Mouse (Mus musculus): ENCODE measurements around the gene Fam20c.

The Fam20c gene

DNA sequence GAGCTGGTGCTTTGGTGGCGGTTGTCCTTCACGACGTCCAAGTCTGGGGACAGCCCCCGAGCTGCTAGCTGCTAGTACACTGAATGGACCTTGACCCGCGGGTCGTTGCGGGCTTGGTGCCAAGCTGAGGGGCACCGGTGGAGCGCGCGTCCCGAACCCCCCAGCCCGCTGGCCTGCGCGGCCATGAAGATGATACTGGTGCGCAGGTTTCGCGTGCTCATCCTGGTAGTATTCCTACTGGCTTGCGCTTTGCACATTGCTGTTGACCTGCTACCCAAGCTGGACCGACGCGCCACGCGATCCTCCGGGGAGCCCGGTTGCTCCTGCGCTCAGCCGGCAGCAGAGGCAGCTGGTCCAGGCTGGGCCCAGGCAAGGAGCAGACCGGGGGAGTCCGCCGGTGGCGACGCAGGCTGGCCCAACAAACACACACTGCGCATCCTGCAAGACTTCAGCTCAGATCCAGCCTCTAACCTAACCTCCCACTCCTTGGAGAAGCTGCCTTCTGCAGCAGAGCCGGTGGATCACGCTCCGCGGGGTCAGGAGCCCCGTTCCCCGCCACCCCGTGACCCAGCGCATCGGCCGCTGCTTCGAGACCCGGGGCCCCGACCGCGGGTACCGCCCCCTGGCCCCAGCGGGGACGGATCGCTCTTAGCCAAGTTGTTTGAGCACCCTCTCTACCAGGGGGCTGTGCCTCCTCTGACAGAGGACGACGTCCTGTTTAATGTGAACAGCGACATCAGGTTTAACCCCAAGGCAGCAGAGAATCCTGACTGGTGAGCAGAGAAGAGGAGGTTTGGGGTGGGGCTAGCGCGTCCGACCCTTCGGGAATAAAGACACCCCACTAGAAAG lies 1.4 kb downstream of the Fam20c start:
- peak; percentile 63 for DNase-seq (ENCODE audit: extremely low read depth, insufficient read length, low spot score)

DNA sequence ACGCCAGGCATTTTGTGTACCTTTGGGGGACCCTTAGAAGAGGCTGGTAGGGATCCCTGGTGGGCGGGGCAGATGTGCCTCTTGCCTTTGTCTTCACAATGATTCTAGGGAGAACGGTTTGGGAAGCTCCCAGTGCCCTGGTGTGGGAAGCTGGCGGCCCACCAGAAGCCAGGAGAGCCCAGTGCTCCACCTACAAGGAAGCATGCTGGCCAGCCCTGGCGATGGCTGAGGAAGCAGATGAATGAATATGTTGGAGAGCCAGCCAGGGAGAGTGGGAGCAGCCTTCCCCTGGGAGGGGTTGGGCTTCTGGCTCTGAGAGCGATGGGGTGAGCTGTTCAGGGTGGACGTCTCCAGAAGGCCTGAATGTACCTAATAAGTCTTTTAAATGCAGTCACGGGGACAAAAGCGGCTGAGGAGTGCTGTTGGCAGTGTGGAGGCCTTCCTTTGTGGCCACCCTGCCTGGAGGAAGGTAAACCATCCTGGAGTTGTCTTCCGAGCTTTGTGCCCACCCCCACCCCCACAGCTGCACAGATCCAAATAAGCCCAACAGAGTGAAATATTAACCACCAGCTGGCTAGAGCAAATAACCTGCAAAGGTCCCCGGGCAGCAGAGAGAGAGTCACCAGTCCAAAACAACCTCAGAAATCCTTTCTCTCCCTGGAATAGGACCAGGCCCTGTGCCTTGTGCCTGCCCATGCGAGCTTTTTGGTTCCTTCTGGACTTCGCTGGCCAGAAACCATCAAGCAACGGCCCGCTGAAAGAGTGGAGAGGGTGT lies 2.2 kb downstream of the Fam20c start:
- peak; percentile 75 for DNase-seq (ENCODE audit: extremely low read depth, insufficient read length, low spot score)

DNA sequence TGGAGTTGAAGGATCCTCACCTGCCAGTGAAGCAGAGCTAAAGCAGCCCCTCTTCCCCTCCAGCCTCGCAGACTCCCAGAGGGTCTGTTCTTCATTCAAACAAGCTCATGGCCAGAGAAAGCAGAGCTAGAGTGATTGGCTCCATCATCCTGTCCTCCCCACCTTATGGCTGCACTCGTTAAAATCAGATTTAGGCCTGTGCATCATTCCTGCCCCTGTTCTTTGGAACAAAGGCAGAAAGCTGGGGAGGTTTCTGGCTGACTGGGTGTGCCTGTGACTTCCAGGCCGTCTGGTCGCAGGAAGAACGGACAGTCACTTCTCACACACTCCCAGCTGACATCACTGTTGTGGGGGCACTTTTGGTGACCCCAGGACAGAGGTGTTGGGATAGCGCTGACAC lies 2.8 kb downstream of the Fam20c start:
- DNase-seq (ENCODE audit: extremely low read depth, insufficient read length, low spot score) = no peak

DNA sequence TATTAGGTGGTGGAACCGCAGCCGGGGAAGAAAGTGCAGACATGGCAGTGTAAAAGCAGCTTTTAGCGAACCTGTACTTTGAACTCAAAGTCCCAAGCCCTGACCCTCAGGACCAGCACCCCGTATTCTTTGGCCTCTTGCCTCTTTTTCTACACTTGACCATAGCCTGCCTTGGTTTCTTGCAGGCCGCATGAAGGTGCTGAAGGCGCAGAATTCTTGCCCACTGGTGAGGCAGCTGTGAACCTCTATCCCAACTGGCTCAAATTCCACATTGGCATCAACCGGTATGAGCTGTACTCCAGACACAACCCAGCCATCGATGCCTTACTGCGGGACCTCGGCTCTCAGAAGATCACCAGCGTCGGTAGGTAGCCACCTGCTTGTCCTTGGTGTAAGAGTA lies 3.3 kb downstream of the Fam20c start:
- no peak for DNase-seq (ENCODE audit: extremely low read depth, insufficient read length, low spot score)

DNA sequence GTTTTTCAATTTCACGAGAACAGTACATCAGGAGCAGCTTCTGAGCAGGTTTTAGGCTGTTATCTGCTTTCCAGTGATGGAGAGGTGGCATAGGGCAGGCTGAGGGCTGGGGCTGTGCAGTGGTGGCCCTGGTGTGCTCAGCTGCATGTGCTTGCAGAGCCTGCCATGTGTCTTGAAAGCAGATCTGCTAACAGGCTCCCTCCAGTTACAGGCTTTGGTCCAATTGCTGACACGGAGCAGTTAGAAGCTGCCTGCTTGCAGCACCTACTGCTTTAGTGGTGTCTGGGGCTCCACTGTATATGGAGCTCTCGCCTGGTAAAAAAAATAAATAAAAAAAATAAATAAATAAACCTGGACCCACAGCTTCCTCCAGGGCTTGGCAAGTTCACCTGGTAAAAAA lies 4.2 kb downstream of the Fam20c start:
- DNase-seq (ENCODE audit: extremely low read depth, insufficient read length, low spot score) = no peak

DNA sequence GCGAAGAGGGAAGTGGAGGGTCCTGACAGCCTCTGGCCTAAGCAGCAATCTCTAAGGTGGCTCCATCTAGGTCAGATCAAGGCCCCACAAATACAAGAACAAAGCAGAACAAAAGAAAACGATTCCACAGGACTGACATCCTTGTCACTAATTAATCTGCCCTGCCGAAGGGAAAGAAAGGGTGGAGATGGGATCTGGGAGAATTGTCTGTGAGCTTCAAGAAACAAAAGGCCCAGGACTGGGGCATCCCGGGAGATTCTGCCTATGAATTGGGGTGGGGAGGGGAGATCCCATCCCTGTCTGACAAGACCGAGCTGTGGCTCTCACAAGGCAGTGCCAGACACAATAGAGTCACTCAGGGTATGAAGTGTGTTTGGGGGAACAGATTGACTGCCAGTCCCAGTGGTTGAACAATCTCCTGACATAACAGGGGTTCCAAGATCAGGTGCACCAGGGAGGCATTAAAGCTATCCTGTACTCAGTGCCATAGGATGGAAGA lies 7.6 kb downstream of the Fam20c start:
- no peak for DNase-seq (ENCODE audit: extremely low read depth, insufficient read length, low spot score)

DNA sequence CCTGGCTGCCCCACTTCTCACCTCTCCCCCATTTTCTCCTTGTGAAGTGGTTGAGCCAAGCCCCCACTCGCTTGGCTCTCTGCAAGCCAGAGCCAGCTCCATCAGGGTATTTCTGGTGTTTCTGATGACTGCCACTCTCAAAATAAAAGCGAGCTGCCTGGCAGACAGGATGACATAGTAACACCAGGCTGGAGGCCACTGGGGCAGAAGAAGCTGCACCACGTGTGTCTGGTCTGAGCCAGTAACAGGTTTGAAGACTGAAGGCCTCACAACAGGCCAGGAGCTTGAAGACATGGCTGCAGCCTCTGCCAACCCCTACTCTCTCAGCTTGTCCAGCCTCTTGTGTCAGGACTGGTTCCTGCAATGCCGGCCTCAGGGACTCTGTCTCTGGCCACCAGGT lies 8.0 kb downstream of the Fam20c start:
- no peak for DNase-seq (ENCODE audit: extremely low read depth, insufficient read length, low spot score)

DNA sequence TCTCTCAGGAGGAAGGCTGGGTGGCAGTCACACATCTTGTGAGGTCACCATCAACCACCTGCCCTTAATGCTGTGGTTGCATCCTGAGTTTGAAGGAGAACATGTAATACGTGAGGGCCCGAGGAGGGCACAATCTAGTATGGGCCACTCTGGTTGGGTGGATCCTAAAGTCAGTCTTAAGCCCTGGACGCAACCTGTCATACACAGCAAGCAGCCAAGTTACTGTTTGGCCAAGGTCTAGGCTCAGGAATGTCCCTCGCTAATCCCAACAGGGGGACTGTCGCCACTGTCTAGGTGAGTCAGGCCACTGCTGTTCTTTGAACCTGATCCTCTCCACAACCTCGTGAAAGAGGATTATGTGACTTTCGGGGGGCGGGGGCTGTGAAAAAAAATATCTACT lies 10.3 kb downstream of the Fam20c start:
- no peak for DNase-seq (ENCODE audit: extremely low read depth, insufficient read length, low spot score)

DNA sequence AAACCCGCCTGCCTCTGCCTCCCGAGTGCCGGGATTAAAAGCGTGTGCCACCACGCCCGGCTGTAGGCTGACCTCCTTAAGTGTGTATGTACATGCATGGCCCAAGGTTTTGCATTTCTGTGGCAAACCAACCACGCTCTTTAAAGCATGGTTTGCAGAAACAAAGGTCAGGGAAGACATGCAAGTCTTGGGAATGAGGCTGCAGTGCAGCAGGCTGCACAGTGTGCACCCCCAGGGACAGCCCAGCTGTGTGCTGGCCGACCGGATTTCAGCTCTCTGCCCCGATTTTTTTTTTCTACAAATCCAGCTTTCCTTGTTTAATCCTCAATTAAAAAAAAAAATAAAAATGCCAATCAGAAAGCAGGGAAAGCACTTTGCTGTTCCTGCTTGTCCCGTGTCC lies 13.3 kb downstream of the Fam20c start:
- no peak for DNase-seq (ENCODE audit: extremely low read depth, insufficient read length, low spot score)

DNA sequence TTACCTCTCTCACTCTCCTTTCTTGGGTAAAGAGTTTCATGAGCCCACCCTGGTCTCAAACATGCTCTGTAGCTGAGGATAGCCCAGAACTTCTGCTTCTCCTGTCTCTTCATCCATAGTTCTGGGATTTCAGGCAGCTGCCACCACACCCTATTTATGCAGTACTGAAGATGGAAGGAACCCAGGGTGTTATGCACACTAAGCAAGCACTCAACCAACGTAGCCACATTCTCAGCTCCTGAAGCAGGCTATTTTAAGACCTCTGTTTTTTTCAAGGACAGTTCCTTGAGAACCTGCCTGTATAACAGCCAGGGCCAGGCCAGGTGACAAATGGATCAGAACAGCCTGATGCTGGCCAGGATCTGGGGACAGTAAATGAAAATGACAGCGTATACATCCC lies 14.4 kb downstream of the Fam20c start:
- no peak for DNase-seq (ENCODE audit: extremely low read depth, insufficient read length, low spot score)

DNA sequence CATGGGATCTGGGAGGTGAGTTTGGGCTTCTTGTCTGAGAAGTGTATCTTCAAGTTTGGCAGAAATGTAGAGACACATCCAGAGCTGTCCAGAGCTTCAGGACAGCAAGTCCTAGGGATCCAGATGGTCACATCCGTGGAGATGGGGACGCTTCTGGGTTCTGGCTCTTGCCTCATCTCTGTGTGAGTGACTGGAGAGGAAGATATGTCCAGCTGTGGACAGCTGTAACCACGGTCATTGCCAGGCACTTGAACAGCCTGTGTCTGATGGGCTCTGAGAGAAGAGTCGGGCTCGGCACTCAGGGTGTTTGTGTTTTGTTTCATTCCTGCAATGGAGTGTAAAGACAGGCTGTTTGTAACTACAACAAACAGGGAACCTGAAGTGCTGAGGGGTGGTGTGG lies 14.8 kb downstream of the Fam20c start:
- no peak for DNase-seq (ENCODE audit: extremely low read depth, insufficient read length, low spot score)

DNA sequence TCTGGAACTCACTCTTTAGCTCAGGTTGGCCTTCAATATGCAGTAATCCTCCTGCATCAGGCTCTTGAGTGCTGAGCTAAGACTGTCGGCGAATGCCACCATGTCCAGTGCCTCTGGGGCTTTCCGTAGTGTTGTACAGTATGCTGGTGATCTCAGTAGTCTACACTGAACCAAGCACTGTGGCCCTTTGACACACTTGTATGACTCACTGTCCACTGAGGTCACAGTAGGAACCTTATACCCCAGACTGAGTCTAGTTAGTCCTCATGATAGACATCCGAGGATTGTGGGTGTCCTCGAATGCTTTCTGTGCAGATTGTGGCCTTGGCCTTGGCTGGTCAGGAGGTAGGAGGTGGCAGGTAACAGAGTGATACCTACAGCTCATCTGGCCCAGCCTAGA lies 20.8 kb downstream of the Fam20c start:
- peak; percentile 28 for DNase-seq (ENCODE audit: extremely low read depth, insufficient read length, low spot score)

DNA sequence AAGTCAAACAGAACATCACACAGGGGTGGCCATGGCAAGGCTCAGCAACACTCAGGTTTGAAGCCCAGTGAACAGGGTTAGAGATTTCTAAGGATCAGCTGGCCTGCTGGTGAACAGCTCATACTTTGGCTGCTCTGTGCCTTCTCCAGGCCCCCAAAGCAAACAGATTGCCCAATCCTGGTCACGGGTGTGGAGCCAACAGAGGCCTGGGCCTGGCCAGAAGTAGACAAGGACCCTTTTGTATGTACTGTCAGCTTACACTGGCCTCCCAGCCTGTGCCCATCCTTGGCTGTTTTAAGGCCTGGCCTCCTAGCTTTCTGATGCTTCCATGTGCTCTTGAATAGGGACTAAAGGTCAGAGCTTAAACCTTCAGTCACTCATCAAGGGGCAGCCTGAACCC lies 22.0 kb downstream of the Fam20c start:
- DNase-seq (ENCODE audit: extremely low read depth, insufficient read length, low spot score) = peak; percentile 74

DNA sequence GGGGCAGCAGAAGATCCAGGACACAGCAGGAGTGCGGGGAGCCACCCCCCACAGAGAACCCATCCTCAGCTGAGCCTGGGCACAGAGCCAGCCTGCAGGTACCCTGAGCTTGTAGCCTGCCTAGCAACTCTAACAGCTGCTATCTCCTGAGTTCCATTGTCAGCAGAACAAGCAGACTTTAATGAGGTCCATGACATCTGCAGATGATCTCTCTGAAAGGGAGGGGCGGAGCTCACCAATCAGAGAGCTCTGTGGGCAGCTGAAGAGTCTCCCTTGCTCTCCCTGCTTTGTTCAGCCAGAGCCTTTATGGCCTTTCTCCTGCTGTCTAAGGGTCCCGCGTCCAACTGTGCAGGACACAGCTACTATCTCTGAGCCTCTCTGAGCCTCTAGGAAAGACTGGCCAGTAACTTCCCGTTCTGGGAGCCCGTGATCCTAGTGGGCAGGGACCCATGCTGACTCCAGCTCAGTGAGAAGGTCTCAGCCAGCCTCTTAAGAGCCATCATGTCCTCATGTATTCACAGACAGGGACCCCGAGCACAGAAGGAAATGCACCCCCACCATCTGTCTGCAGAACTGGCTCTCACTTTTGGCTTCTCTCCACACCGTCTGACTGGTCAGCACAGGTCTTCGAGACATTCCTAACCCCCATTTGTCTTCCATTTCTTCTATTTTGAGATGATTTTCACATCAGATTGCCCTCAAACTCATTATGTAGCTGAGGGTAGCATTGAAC lies 24.6 kb downstream of the Fam20c start:
- no peak for DNase-seq (ENCODE audit: extremely low read depth, insufficient read length, low spot score)

DNA sequence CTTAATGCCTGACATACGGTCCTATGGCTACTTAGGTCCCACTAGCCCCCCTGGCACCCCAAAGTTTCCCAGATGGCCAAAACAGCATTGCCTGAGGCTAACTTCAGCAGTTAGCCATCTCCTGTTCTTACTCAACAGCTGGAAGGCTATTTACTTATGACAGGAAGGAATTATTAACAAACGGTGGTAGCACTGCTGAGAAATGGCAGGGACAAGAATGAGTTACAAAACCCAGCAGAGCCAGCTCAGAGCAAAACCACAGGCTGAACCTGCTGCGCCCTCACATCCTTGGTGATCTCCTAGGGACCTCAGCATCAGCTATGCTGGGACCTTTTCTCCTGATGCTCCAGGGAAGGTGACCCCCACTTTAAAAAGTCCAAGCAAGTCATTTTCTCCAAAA lies 25.3 kb downstream of the Fam20c start:
- DNase-seq (ENCODE audit: extremely low read depth, insufficient read length, low spot score) = no peak

DNA sequence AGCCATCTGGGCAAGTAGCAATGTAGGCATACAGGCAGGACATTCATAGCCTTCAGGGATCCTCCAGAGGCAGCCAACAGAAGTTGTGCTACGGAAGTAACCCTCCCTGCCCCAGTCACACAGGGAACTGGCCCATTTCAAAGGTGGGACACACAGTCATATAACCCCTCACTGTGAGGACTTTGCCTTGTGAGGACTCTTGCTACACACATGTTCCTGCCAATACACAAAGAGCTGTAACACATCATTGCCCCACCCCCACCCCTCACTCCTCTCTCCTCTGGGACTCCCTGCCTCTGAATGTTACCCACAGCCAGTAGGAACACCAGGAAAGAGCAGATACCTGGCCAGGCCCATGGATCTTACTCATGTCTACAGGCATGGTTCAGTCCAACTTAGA lies 28.4 kb downstream of the Fam20c start:
- no peak for DNase-seq (ENCODE audit: extremely low read depth, insufficient read length, low spot score)

DNA sequence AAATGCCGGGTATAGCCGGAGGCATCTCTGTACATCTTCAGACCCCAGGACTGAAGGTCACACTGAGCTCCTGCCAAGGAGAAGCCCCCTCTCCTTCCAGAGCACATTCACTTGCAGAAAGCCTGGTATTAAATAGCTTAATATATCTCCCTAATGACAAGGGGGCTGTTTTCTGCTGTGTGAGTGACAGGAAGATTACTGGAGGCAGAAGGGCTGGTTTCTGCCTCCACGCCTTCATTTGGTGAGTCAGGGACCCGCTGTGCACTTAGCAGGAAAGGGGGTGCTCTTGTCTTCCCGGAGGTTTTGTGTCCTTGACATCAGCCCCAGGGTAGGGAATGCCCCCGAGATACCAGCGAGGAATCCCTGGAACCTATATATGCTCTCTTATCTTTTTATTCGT lies 28.9 kb downstream of the Fam20c start:
- no peak for DNase-seq (ENCODE audit: extremely low read depth, insufficient read length, low spot score)

DNA sequence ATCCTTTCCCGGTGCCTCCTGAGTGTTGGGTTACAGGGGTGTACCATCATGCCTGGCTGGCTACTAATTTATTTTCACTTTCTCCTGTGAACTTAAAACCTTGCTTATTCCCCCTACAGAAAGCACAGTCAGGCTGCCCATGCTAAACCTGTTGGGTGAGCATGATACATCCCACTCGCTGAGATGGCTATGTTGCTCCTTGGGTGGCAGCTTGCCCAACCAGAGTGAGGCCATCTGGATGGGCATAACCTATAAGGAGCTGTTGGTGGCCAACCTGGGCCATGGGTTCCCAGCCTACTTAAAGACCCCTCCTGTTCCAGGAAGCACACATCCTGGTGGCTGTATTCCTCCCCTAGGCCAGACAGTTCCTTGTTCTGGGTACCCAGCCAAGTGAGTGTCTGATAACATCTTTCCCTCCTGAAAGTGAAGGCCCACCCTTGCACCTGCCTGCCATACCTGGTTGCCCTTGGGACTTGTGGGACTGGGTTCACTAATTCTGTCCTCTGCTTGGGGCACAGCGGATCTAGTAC lies 31.7 kb downstream of the Fam20c start:
- DNase-seq (ENCODE audit: extremely low read depth, insufficient read length, low spot score) = no peak

DNA sequence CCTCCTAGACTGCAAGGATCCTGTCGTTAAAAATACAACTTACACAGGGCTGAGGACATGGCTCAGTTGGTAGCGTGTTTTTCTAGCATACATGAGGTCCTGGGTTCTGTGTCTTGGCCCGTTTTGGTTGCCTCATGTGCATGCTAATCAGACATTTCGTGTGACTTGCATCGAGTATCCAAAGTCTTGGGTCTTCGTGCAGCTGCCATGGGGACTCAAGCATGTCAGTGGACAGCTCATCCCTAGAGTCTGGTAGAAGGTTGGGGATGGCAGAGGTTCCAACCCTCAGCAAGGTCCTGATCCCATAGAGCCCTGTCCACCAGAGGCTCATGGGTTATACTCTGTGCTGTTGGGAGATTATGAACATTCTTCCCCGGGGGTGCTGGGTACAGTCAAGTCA lies 33.3 kb downstream of the Fam20c start:
- DNase-seq (ENCODE audit: extremely low read depth, insufficient read length, low spot score) = no peak

DNA sequence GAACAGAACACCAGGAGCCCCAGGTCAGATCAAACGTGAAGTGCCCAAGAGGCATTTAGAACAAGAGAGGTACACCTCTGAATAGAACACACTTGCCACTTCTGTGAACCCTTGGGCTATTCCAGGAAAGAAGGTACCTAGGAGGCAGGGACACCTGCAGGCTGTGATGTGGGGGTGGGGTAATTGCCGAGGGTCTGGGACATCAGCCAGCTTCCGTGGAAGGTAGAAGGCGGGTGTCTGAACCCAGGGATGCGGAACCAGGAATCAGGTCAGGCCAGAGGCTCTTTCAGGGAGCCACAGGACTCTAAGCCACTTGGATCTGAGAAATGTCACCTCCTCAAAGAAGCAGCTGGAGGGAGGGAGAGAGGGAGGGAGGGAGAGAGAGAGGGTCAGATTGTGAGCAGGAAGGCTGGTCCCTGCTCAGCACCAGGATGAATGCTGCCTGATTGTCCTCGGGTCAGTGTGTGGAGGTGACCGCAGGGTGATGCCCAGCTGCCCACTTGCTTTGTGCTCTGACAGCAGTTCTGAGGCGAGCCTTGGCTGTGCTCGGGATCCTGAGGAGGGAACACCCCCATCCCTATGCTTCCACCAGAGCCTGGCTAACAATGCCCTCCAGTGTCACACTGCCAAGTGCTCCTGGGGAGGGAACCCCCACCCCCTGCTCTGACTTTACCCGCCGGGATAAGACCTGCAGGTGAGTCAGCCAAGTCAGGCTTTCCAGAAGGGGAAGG lies 34.3 kb downstream of the Fam20c start:
- DNase-seq (ENCODE audit: extremely low read depth, insufficient read length, low spot score) = no peak
